Mouse (Mus musculus): Measurements from ENCODE around the gene Nfatc2.

- no peak for TF ChIP-seq POLR2A (IDR thresholded peaks at IDR 0.05; ENCODE audit: insufficient read depth, low read length)
- TF ChIP-seq CTCF (IDR thresholded peaks at IDR 0.05; ENCODE audit: low read depth, low read length): no peak
- no peak for TF ChIP-seq EP300 (IDR thresholded peaks at IDR 0.05; ENCODE audit: insufficient read depth, low read depth, low read length)
Measured at GRCm38 (mm10) chr2:168609653-168610248, 8.3 kb upstream of the Nfatc2 start.

All from ES-Bruce4 (cell line).